ENCODE assay signal across 11 mouse cellular contexts in the genomic region with DNA sequence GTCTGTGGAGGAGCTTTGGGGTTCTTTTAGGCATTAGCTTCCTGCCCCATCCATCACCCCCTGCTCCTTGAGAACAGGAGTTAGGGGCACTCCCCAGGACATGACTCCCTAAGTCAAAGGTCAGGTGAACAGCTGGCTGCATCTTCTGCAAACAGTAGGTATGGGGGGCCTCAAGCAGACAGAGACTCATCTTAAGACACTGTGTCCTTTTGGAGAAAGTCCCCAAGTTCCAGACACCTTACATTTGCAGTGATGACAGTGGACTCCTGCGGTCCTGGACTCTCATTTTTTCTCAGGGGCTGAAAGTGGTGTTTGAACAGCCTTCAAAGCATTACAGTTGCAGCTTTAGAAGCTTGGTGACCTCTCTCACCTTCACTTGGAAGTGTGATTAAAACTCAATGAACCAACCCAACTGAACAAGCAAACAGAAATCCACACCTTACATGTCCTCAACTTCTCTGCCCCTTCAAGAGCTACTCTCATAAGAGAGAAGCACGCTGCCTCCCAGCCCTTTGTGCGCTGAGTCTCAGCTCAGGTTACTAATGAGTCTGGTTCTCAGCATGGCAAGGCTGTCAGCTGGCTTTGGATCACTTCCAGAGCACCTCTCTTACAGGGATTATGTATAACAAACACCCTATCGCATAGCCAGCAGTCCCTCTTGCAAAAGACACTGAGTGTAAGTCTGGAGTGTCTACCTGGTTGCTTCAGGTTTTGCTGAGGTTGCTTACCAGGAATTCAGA.
DNase-seq lines count a peak whose midpoint lies in the region; ATAC-seq and TF ChIP-seq lines count a peak whose summit lies in the region.
"Had no signal": no experiment of that assay in that cellular context is flagged by ENCODE, and none has a peak within 500 bp of the region (broad histone marks: within the 10 kb centered on the region; RNA-seq: fewer than 3 reads in every experiment).

No protein-coding gene starts in this region.

- WGBS in kidney, adult 2 months, result 33% methylated on average over 4 of the region's 4 CpGs
- 21% methylated on average over 4 of the region's 4 CpGs for WGBS in embryonic facial prominence, embryonic 14.5 days

- no peaks in the 10 kb centered on the region for H3K36me3 ChIP-seq in kidney, adult 2 months (ENCODE audit: control insufficient read depth, insufficient read depth, low read length)
- H3K36me3 ChIP-seq in embryonic facial prominence, embryonic 14.5 days (ENCODE audit: control insufficient read depth, insufficient read depth, low read length), result no peaks in the 10 kb centered on the region
- H3K36me3 ChIP-seq: liver, embryonic 13.5 days had no signal

- no peak for TF ChIP-seq CTCF in kidney, adult 2 months (conservative IDR thresholded peaks at IDR 0.05; ENCODE audit: insufficient read depth, insufficient read length, low read depth, low read length)
- no peak for TF ChIP-seq CTCF in left cerebral cortex, adult 2 months (IDR thresholded peaks at IDR 0.05)

- peak; percentile 90 for ATAC-seq in embryonic facial prominence, embryonic 14.5 days (ENCODE audit: low read depth)
- no peak for ATAC-seq in erythroblast, adult 5-6 weeks (replicated peaks; ENCODE audit: low FRiP score, poor library complexity, severe bottlenecking)

- H3K4me1 ChIP-seq in kidney, adult 2 months (ENCODE audit: control insufficient read depth, insufficient read depth, low read length), result no peaks in the 10 kb centered on the region; the same call in 1 of the 2 replicates
- H3K4me1 ChIP-seq in embryonic facial prominence, embryonic 14.5 days (ENCODE audit: control insufficient read depth, insufficient read depth, low read length), result no peaks in the 10 kb centered on the region
- H3K4me1 ChIP-seq: liver, embryonic 13.5 days had no signal

- H3K27me3 ChIP-seq in kidney, adult 2 months (replicated peaks; ENCODE audit: control insufficient read depth, insufficient read depth, low read length), result no peaks in the 10 kb centered on the region
- no peaks in the 10 kb centered on the region for H3K27me3 ChIP-seq in embryonic facial prominence, embryonic 14.5 days (replicated peaks; ENCODE audit: control insufficient read depth, insufficient read depth, low read length)
- H3K27me3 ChIP-seq: liver, embryonic 13.5 days had no signal

- TF ChIP-seq POLR2A in kidney, adult 2 months (IDR thresholded peaks at IDR 0.05; ENCODE audit: low read depth, low read length), result no peak

- no peak overlapping the region for H3K9ac ChIP-seq in embryonic facial prominence, embryonic 14.5 days (ENCODE audit: low read depth, low read length)
- H3K9ac ChIP-seq: liver, embryonic 13.5 days had no signal

- no peak overlapping the region for H3K27ac ChIP-seq in kidney, adult 2 months (ENCODE audit: insufficient read depth, low read depth, low read length)
- H3K27ac ChIP-seq in embryonic facial prominence, embryonic 14.5 days (replicated peaks; ENCODE audit: low read depth, low read length), result no peak overlapping the region
- H3K27ac ChIP-seq in left cerebral cortex, adult 2 months, result no peak overlapping the region
- H3K27ac ChIP-seq: liver, embryonic 13.5 days had no signal

- H3K4me2 ChIP-seq in embryonic facial prominence, embryonic 14.5 days (ENCODE audit: low read depth, low read length), result no peak overlapping the region
- H3K4me2 ChIP-seq: heart, embryonic 11.5 days; liver, embryonic 13.5 days had no signal

- no peaks in the 10 kb centered on the region for H3K9me3 ChIP-seq in embryonic facial prominence, embryonic 14.5 days (ENCODE audit: control insufficient read depth, low read length)
- H3K9me3 ChIP-seq: liver, embryonic 13.5 days had no signal

- no peak overlapping the region for H3K4me3 ChIP-seq in kidney, adult 2 months (ENCODE audit: insufficient read depth, low read depth, low read length)
- no peak overlapping the region for H3K4me3 ChIP-seq in embryonic facial prominence, embryonic 14.5 days (ENCODE audit: low read depth, low read length)
- no peak overlapping the region for H3K4me3 ChIP-seq in left cerebral cortex, adult 2 months
- H3K4me3 ChIP-seq: liver, embryonic 13.5 days; myocyte had no signal

- peak; percentile 32 for DNase-seq in kidney, adult 2 months
- no peak for DNase-seq in kidney, adult 8-10 months
- DNase-seq in embryonic facial prominence, embryonic 14.5 days (ENCODE audit: low spot score), result peak; percentile 91
- DNase-seq in kidney, postnatal 14 days, result peak; percentile 17
- DNase-seq in mesoderm, embryonic 11.5 days (ENCODE audit: low read depth, low spot score), result peak; percentile 43
- DNase-seq in left cerebral cortex, adult 2 months (ENCODE audit: extremely low spot score in 1 of 2, low spot score in 2 of 2), result no peak
- DNase-seq in heart, adult 9 months (ENCODE audit: low spot score in 2 of 2), result no peak
- DNase-seq: liver, embryonic 13.5 days had no signal

- intact Hi-C loops in left cerebral cortex, adult 2 months (cut with DNase I), result no loop called here

Comparison
In these comparisons a context has a peak if more than half of its experiments do, and no peak if none do; other contexts are left out.
1. DNase-seq: peak in kidney, adult 2 months (single experiment), embryonic facial prominence, embryonic 14.5 days (single experiment), kidney, postnatal 14 days (single experiment) and mesoderm, embryonic 11.5 days (single experiment); none in kidney, adult 8-10 months (0 of 2), left cerebral cortex, adult 2 months (0 of 2) and heart, adult 9 months (0 of 2).